Mouse (Mus musculus) forebrain, embryonic 10.5 days (tissue): ENCODE data around the gene Gm10024. TPM values are rescaled to one million over a fixed set of nuclear protein-coding genes. Genes with fewer than 3 reads are reported as not detected.
"Not testable (repeated sequence)": the region's sequence is repeated elsewhere in the genome, so short reads cannot be mapped to it uniquely, and the experiment has no call there.

Experiments
- DNase-seq: peaks from one replicate; pipeline ENCODE4 v3.0.0-alpha.2; 2017; ENCODE audit warnings: low spot score; ENCODE audit errors: extremely low spot score
- H3K27ac ChIP-seq: fragments of 300-500 bp; sonication (generic); 2 replicates; pipeline ENCODE4 v1.5.1; 2016; ENCODE audit warnings: mild to moderate bottlenecking
- H3K27me3 ChIP-seq: fragments of 300-500 bp; sonication (generic); 2 replicates; pipeline ENCODE4 v1.6.1; 2016; ENCODE audit warnings: mild to moderate bottlenecking; ENCODE audit not compliant: poor library complexity, severe bottlenecking
- H3K36me3 ChIP-seq: fragments of 300-500 bp; sonication (generic); replicated peaks from 2 replicates; pipeline ENCODE4 v1.6.1; 2016; ENCODE audit warnings: mild to moderate bottlenecking, moderate library complexity
- H3K4me1 ChIP-seq: fragments of 300-500 bp; sonication (generic); 2 replicates; pipeline ENCODE4 v1.6.1; 2016
- H3K4me3 ChIP-seq: fragments of 300-500 bp; sonication (generic); 2 replicates; pipeline ENCODE4 v1.5.1; 2016; ENCODE audit warnings: mild to moderate bottlenecking, moderate library complexity
- H3K9me3 ChIP-seq: fragments of 300-500 bp; sonication (generic); 2 replicates; pipeline ENCODE4 v1.6.1; 2016; ENCODE audit warnings: mild to moderate bottlenecking, moderate library complexity
- WGBS: fragments of 180-500 bp; shearing (Covaris S2); methylation state at CpG from one replicate; pipeline ENCODE4 v1.1.7; 2016; 5-methylcytosine and 5-hydroxymethylcytosine counted together
- polyA plus RNA-seq: library from polyadenylated mRNA; unstranded; fragments of >200 nt; fragmentation: Nextera tagmentation; extraction: Ambion mirVana; gene quantifications from 2 replicates; pipeline ENCODE4 v1.2.1, GENCODE M21; 2016

Gm10024 gene
- polyA plus RNA-seq, 1 experiment from 2014 or later = not detected

DNA sequence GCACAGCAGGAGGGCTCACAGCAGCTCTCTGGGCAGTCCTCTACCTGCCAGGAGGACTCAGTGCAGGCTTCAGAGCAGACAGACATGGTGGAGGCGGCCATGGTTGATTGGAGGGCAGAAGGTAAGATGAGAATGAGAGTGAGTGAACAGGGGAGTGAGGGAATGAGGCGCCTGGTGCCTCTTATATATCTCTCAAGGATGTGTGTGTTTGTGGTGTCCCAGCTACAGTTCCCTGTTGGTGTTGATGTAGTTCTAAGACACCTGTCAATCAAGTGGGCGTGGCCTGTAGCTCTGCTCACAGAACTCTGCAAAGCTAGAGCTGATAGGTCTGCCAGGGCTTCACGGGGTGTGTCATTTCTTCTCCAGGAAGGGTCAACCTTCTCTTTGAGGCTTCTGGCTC is 14.1 kb upstream of the Gm10024 start, which contains the start of gene Gm9508:
TSS of gene Gm9508 (minus strand) at position 101 of the 400 bp plus-strand sequence.
- Histone ChIP-seq H3K4me3 (no peak within 1 kb of the TSS), H3K9me3 (no peaks in the 10 kb centered on the region; the same call in 1 of the 2 replicates), H3K27me3 (no peaks in the 10 kb centered on the region), H3K4me1 (peaks cover 21% of the 10 kb centered on the region), H3K36me3 (no peaks in the 10 kb centered on the region), H3K27ac (no peak within 1 kb of the TSS)
- 43% methylated on average over 4 of the region's 4 CpGs for WGBS
- no peak for DNase-seq

DNA sequence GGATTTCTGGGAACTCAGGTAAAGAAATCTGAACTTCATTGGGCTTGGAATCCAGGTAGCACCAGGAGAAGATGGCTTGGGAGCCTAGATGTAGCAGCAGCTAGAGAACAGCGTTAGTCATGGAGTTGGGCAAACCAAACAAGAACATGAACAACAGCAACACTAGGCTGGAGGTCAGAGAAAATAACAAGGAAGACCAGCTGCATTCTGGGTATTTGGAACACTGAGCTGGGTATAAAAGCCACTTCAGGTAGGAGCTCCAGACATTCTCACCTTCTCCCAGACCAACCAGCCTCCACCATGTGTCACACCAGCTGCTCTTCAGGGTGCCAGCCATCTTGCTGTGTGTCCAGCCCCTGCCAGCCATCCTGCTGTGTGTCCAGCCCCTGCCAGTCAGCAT is 4.9 kb upstream of the Gm10024 start, which contains the start of gene Gm10272:
TSS of gene Gm10272 (plus strand) at position 301 of the 400 bp plus-strand sequence.
- no peak for DNase-seq
- Histone ChIP-seq H3K9me3 (peaks cover 38% of the 10 kb centered on the region), H3K4me1 (no peaks in the 10 kb centered on the region), H3K27ac (no peak within 1 kb of the TSS), H3K36me3 (no peaks in the 10 kb centered on the region), H3K27me3 (no peaks in the 10 kb centered on the region), H3K4me3 (no peak within 1 kb of the TSS)
- 96% methylated on average over 1 of the region's 1 CpGs for WGBS

DNA sequence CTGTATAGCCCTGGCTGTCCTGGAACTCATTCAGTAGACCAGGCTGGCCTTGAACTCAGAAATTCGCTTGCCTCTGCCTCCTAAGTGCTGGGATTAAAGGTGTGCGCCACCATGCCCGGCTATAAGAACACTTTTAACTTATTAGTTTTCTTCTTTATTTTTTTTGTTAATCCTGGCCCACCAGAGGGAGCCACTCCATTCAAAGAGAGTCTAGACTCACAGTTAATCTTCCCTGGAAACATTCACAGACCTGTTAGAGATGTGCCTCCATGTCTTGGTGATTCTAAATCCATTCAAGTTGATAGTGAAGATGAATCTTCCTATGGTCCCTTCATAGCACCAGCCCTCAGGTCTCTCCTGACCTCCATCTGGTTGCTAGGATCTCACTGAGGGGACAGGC is 1.4 kb upstream of the Gm10024 start:
- 78% methylated on average over 3 of the region's 3 CpGs for WGBS
- no peaks in the 10 kb centered on the region for H3K36me3 ChIP-seq
- no peak overlapping the region for H3K27ac ChIP-seq
- no peak overlapping the region for H3K4me3 ChIP-seq
- no peak for DNase-seq
- no peaks in the 10 kb centered on the region for H3K4me1 ChIP-seq
- peaks cover 28% of the 10 kb centered on the region for H3K9me3 ChIP-seq
- H3K27me3 ChIP-seq = no peaks in the 10 kb centered on the region

DNA sequence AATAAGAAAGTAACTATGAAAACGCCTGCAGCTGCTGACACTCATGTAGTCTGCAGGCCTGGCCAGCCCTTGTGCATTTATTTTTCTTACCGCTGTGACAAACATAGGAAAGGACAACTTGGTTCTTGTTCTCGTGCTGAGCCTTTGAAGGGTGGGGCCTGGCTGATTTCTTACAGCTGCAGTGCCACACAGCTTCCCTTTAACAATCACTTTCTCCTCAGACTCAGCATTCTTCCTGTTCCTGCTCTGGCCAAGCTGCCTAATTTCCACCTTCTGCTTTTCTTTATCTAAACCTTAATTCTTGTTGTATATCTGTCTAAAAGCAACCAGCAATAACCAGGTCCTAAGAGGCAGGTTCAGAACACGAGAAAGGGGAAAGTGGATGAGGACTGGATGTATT is 2.5 kb downstream of the Gm10024 start:
- Histone ChIP-seq H3K36me3 (no peaks in the 10 kb centered on the region), H3K9me3 (peaks cover 7% of the 10 kb centered on the region; the same call in 1 of the 2 replicates), H3K27ac (no peak overlapping the region), H3K27me3 (no peaks in the 10 kb centered on the region), H3K4me1 (no peaks in the 10 kb centered on the region), H3K4me3 (no peak overlapping the region)
- DNase-seq = no peak
- WGBS = 84% methylated on average over 4 of the region's 4 CpGs

DNA sequence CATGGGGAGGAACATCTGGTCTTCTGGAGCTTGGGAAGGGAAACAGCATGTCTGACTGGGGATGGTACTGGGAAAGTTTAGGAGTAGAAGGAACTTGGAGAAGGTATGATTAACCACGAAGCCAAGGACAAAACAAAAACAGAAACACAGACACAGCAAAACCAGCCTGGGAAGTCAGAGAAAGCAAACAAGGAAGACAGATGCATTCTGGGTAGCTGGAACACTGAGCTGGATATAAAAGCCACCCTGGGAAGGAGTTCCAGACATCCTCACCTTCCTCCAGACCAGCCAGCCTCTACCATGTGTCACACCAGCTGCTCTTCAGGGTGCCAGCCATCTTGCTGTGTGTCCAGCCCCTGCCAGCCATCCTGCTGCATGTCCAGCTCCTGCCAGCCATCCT is 4.2 kb downstream of the Gm10024 start, which contains the start of gene Gm10142:
TSS of gene Gm10142 (plus strand) at position 301 of the 400 bp plus-strand sequence.
- no peaks in the 10 kb centered on the region for H3K4me1 ChIP-seq
- peaks cover 11% of the 10 kb centered on the region; the same call in 1 of the 2 replicates for H3K9me3 ChIP-seq
- H3K27ac ChIP-seq = no peak within 1 kb of the TSS
- H3K27me3 ChIP-seq = no peaks in the 10 kb centered on the region
- H3K4me3 ChIP-seq = no peak within 1 kb of the TSS
- no peaks in the 10 kb centered on the region for H3K36me3 ChIP-seq
- DNase-seq = no peak
- WGBS = 90% methylated on average over 1 of the region's 1 CpGs

DNA sequence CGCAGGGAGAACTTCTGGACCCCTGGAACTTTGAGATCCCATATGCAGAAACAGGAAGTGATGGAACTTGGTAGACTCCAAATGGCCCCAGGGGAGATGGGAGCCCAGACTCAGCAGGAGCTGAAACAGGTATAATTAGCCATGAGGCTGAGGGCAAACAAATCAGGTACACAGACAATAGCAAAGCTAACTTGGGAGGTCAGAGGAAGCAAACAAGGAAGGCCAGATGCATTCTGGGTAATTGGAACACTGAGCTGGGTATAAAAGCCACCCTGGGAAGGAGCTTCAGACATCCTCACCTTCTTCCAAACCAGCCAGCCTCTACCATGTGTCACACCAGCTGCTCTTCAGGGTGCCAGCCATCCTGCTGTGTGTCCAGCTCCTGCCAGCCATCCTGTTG is 9.0 kb downstream of the Gm10024 start, which contains the start of gene Krtap12-1:
TSS of gene Krtap12-1 (plus strand) at position 301 of the 400 bp plus-strand sequence.
- not testable (repeated sequence) for H3K36me3 ChIP-seq, H3K4me1 ChIP-seq, H3K27ac ChIP-seq, DNase-seq, H3K4me3 ChIP-seq, H3K9me3 ChIP-seq, H3K27me3 ChIP-seq
- WGBS = 89% methylated on average over 1 of the region's 1 CpGs

DNA sequence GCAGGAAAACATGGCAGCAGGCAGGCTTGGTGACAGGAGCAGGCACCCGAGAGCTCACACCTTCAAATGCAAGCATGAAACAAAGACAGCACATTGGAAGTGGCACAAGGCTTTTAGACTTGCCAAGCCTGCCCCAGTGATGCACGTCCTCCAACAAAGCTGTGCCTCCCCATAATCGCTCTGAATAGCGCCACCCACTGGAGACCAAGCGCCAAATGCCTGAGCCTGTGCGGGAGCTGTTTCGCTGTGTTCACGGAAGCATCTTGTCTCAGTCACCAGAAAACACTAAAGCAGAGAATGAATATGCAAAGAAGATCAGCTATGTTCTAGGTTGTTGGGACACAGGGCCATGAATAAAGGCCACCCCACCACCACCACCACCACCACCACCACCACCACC is 13.6 kb downstream of the Gm10024 start:
- WGBS = 73% methylated on average over 8 of the region's 8 CpGs
- Histone ChIP-seq H3K9me3 (peaks cover 7% of the 10 kb centered on the region; the same call in 1 of the 2 replicates), H3K36me3 (no peaks in the 10 kb centered on the region), H3K4me1 (peaks cover 4% of the 10 kb centered on the region; the same call in 1 of the 2 replicates), H3K27me3 (no peaks in the 10 kb centered on the region), H3K27ac (no peak overlapping the region), H3K4me3 (no peak overlapping the region)
- no peak for DNase-seq

DNA sequence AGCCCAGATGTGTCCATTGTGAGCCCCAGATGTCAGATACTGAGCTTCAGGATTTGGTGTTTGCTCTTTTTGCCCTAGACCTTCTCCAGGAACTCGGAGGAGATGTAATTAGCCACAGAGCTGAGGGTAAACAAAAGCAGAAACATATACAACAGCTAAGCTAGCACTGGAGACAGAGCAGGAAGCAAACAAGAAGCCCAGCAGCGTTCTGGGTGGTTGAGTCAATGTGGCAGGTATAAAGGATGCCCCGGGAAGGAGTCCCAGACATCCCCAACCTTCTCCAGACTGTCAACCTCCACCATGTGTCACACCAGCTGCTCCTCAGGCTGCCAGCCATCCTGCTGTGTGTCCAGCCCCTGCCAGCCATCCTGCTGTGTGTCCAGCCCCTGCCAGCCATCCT is 14.9 kb downstream of the Gm10024 start, which contains the start of gene Gm10100:
TSS of gene Gm10100 (plus strand) at position 301 of the 400 bp plus-strand sequence.
- H3K36me3 ChIP-seq = no peaks in the 10 kb centered on the region
- no peak within 1 kb of the TSS for H3K27ac ChIP-seq
- no peak within 1 kb of the TSS for H3K4me3 ChIP-seq
- no peak for DNase-seq
- WGBS = 44% methylated on average over 3 of the region's 3 CpGs
- H3K9me3 ChIP-seq = no peaks in the 10 kb centered on the region
- no peaks in the 10 kb centered on the region for H3K27me3 ChIP-seq
- peaks cover 4% of the 10 kb centered on the region; the same call in 1 of the 2 replicates for H3K4me1 ChIP-seq

DNA sequence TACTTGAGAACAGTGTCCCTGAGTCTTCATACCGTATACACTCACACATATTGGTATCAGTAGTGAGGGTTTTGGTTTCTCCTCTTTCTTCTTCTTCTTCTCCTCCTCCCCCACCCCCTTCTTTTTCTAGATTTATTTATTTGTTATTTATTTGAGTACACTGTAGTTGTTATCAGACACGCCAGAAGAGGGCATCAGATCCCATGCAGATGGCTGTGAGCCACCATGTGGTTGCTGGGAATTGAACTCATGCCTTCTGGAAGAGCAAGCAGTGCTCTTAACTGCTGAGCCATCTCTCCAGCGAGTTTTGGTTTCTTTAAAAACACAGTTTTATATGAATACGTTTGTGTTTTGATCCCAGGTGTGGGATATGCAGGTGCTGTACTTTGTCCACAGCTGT is 17.0 kb downstream of the Gm10024 start:
- Histone ChIP-seq H3K9me3 (no peaks in the 10 kb centered on the region), H3K36me3 (no peaks in the 10 kb centered on the region), H3K27me3 (no peaks in the 10 kb centered on the region), H3K4me3 (no peak overlapping the region), H3K27ac (no peak overlapping the region), H3K4me1 (peaks cover 4% of the 10 kb centered on the region; the same call in 1 of the 2 replicates)
- 60% methylated on average over 4 of the region's 4 CpGs for WGBS
- DNase-seq = no peak

DNA sequence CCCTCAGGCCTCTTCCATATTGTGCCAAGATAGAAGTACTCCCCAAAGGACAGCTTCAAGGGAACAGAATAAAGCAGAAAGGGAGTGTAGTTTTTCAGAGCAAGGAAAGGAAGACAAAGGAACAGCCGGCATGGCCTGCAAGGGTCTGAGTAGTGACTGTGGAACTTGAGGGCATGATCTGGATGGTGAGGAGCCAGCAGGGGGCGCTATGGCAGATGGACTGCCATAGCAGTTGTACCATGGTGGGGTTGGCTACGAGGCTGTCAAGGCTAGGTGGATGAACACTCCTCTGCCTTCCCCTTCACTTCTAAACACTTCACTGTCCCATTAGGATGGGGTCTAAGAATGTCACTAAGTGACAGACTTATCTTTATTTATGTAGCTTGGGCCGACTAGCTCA is 18.0 kb downstream of the Gm10024 start:
- no peak overlapping the region for H3K27ac ChIP-seq
- no peaks in the 10 kb centered on the region for H3K27me3 ChIP-seq
- H3K36me3 ChIP-seq = no peaks in the 10 kb centered on the region
- H3K4me3 ChIP-seq = no peak overlapping the region
- peaks cover 4% of the 10 kb centered on the region; the same call in 1 of the 2 replicates for H3K4me1 ChIP-seq
- WGBS = 50% methylated on average over 4 of the region's 4 CpGs
- H3K9me3 ChIP-seq = peaks cover 3% of the 10 kb centered on the region; the same call in 1 of the 2 replicates
- DNase-seq = no peak

DNA sequence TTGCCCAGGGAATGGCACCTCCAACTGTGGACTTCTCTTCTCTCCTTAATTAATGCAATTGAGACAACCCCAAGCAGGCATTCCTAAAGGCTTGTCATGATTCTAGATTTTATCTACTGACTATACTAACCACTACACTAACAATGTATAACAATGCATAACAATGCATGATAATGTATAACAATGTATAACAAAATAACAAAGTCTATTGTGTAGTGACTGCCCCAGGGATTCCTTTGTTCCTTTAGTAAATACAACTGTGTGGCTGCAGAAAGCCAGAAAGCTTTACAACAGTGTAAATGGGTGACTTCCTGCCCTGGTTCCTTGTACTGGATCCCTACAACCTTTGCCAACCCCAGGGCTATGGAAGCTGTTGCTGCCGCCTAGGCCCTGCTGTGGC is 24.7 kb downstream of the Gm10024 start:
- Histone ChIP-seq H3K27me3 (no peaks in the 10 kb centered on the region), H3K9me3 (peaks cover 12% of the 10 kb centered on the region), H3K4me1 (peaks cover 21% of the 10 kb centered on the region), H3K36me3 (no peaks in the 10 kb centered on the region), H3K27ac (no peak overlapping the region), H3K4me3 (no peak overlapping the region)
- WGBS = 83% methylated on average over 1 of the region's 1 CpGs
- DNase-seq = no peak

DNA sequence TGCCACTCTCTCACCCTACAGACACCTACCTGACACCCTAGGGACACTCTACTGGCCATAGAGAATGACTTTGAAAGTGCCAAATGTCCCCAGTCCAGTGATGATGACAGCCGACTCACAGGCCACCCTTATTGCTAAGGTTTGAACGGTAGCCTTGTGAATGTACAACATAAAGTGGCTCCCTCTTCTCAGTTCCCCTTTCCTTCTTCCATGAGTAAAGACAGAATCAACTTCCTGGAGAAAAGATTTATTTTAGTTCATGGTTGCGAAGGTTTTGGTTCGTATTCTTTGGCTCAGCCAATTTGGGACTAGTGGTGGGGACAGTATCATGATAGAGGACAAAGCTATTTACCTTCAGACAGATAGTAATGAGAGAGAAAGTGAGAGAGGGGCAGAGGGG is 27.7 kb downstream of the Gm10024 start:
- Histone ChIP-seq H3K27me3 (no peaks in the 10 kb centered on the region), H3K36me3 (no peaks in the 10 kb centered on the region), H3K4me3 (no peak overlapping the region), H3K4me1 (peaks cover 37% of the 10 kb centered on the region), H3K9me3 (peaks cover 12% of the 10 kb centered on the region), H3K27ac (no peak overlapping the region)
- 89% methylated on average over 4 of the region's 4 CpGs for WGBS
- no peak for DNase-seq

DNA sequence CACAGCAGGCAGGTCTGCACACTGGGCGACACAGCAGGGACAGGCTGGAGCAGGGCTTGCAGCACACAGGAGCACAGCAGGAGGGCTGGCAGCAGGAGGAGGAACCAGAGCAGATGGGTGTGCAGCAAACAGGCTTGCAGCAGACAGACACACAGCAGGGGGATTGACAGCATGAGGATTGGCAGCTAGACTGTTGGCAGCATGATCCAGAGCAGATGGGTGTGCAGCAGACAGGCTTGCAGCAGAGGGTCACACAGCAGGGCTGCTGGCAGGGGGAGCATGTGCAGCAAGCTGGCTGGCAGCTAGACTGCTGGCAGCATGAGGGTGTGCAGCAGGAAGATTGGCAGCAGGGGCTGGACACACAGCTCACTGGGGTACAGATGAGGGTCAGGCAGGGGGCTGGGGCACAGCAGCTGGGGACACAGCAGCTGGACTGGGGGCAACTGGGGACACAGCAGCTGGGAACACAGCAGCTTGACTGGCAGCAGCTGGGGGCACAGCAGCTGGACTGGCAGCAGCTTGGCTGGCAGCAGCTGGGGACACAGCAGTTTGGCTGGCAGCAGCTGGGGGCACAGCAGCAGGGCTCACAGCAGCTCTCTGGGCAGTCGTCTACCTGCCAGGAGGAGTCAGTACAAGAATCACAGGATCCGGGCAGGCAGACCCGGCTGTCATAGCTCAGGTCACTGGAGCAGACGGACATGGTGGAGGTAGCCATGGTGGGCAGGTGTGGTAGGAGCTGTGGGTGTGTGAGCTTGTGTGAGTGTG is 30.8 kb downstream of the Gm10024 start, which contains the start of gene Gm18596:
TSS of gene Gm18596 (minus strand) at position 715 of the 765 bp plus-strand sequence.
- H3K4me3 ChIP-seq, H3K36me3 ChIP-seq, H3K27me3 ChIP-seq, DNase-seq, H3K9me3 ChIP-seq: not testable (repeated sequence)
- 52% methylated on average over 5 of the region's 5 CpGs for WGBS
- H3K4me1 ChIP-seq = peaks cover 32% of the 10 kb centered on the region
- peak within 1 kb of the TSS; percentile 60; the same call in 1 of the 2 replicates for H3K27ac ChIP-seq
